Mouse (Mus musculus) frontal cortex, postnatal 36 days (tissue): ENCODE data around the gene L3mbtl4.
"Not testable (repeated sequence)": the region's sequence is repeated elsewhere in the genome, so short reads cannot be mapped to it uniquely, and the experiment has no call there.

Experiments
- DNase-seq, 2 experiments: peaks; one replicate each; pipeline ENCODE4 v3.0.0; 2022; ENCODE audit warnings: low spot score in 2 of 2

The L3mbtl4 gene

DNA sequence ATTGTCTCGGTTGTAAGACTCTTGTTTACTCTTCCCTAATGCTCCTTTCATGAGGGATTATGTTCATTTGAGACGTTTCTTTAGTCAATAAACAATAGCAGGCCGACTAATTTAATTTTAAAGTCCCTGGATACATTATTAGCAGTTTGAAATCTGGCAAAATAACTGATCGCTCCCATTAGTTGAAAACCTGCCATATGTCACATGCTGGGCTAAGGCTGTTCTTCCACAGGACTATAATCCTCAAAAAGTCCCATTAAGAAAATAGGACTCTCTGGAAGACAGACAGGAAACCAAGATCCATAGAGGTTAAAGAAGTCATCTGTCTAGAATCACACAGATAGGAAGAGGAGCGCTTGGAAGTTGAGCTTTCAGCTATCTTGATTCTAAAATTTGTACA, 114.9 kb downstream of the L3mbtl4 start:
- DNase-seq: no peak

DNA sequence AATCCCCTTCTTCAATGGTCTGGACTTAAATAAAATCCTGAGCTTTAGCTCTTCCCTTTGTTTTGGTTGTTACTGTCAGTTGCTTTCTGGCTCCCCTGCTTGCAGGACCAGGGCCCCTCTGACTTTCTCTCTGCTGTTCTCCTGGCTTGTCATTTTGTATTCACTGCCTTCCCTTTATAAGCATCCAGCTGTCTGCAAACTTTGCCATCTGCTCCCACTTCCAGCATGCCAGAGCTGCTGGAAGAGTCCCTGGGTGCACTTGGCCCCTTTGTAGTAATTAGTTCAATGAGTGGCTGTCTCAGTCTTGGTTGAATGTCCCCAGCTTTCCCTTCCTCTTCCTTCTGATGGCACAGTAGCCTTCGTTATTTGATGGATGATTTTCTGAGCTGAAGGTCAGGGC, 132.4 kb downstream of the L3mbtl4 start:
- peak in 1 of 2 experiments; percentile 22 for DNase-seq

DNA sequence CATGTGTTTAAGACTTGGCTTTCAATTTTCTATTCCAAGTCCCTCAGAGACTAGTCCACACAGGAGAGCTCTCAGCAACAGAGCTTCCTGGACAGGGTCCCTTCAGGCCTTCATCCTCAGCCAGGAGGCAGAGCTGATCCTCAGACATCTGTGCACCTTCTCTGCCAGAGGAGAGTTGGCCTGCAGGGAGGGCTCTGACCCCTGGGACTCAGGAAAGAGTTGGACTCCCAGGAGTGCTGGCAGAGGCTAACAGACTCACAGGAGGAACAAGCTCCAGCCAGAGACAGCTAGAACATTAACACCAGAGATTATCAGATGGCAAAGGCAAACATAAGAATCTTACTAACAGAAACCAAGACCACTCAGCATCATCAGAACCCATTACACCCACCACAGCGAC, 133.5 kb downstream of the L3mbtl4 start:
- DNase-seq: not testable (repeated sequence)

GRCm38 (mm10) chr17:68422663-68423498, 149.3 kb downstream of the L3mbtl4 start:
- DNase-seq: peak in 1 of 2 experiments; percentile 9

GRCm38 (mm10) chr17:68433576-68433975, 160.0 kb downstream of the L3mbtl4 start:
- DNase-seq: no peak

GRCm38 (mm10) chr17:68450921-68451320, 177.3 kb downstream of the L3mbtl4 start:
- DNase-seq: no peak

- no peak for DNase-seq
Measured at GRCm38 (mm10) chr17:68461471-68461870, 187.9 kb downstream of the L3mbtl4 start.

- no peak for DNase-seq
Measured at GRCm38 (mm10) chr17:68467311-68467710, 193.7 kb downstream of the L3mbtl4 start.

DNA sequence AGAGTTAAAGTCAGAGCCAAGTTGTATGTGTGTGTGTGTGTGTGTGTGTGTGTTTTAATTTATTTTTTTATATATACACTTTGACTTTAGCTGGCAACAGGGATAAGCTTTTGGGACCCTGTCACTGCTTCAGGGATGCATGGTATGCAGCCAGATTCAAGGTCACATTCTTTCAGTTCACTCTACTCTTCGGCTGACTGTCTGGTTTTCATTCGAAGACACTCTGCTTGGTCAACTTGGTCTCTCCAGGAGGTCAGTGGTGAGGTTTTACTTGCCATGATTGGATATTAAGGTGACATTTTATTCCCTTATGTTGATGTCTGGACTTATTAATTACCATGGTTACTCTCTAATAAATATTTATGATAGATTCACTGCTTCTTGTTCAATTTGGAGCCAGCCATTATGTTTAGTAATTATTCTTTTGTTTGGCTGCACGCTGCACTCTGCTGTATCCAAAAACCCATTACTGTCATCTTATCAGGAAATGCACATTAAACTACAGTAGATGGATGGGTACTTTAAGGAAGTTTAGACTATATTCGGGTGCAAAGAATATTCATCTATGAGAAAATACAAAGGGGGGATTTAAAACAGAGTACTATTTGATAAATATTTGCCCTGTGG, 216.6 kb downstream of the L3mbtl4 start:
- DNase-seq: no peak

- peak; percentile 28 to 64 for DNase-seq
Measured at GRCm38 (mm10) chr17:68492231-68492630, 218.6 kb downstream of the L3mbtl4 start.

GRCm38 (mm10) chr17:68502998-68503397, 229.4 kb downstream of the L3mbtl4 start:
- DNase-seq: not testable (repeated sequence)

- DNase-seq: no peak
Measured at GRCm38 (mm10) chr17:68559698-68560097, 286.1 kb downstream of the L3mbtl4 start.

GRCm38 (mm10) chr17:68560264-68560663, 286.7 kb downstream of the L3mbtl4 start:
- DNase-seq: no peak

DNA sequence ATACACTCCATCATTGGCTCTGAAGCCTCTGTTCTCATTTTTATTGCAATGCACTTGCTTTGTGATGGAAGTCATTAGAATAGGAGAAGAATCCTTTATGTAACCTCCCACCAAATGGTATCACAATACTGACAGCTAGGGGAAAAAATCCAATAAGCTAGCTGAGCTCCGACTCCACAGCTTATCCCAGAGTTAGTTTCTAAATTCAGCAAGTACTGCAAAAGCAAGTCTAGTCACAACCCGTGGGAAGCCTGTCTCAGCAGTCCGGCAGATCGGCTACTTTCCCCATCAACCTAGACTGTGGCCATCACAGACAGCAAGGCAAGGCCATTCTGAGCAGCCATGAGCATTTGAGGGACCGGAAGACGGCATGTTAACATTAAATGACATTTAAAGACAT, 298.2 kb downstream of the L3mbtl4 start:
- DNase-seq: peak; percentile 14 to 15

DNA sequence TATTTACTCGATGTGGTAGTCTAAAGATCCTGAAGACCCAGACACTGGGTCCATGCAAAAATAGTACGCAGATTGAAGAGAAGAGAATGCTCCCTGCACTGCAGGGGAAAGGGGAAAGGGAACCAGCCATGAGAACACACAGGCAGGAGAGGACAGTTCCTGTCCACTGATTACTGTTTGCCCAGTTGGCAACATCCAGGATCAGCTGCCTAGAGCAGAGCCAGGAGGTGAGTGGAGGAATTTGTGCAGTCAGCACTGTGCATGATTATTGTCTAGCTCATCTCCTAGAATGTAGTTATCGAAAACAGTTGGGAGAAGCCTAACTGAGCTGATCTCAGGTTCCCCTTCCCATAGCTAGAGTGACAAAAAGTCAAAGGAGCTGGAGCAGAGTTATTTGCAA, 311.6 kb downstream of the L3mbtl4 start:
- DNase-seq: no peak

- no peak for DNase-seq
Measured at GRCm38 (mm10) chr17:68591619-68592018, 318.0 kb downstream of the L3mbtl4 start.

GRCm38 (mm10) chr17:68602744-68603143, 329.1 kb downstream of the L3mbtl4 start:
- peak in 1 of 2 experiments; percentile 7 for DNase-seq

DNA sequence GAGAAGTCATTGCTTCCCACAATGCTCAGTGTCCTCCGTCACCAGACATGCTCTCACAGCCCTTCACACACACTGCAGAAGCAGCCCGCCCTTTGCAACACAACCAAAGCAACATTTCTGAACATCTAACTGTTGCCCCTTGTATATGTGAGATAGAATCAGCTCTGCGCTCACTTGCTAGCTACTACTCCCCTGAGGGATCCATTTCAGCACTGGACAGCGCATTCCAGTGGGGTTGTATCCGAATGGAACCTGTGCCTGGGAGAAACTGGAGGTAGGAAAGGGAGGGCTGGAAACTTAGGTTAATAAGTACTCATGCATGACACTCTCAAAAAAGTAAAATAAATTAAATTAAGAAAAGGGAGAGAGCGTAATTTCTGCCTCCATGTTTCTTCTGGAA, 334.1 kb downstream of the L3mbtl4 start:
- no peak for DNase-seq

DNA sequence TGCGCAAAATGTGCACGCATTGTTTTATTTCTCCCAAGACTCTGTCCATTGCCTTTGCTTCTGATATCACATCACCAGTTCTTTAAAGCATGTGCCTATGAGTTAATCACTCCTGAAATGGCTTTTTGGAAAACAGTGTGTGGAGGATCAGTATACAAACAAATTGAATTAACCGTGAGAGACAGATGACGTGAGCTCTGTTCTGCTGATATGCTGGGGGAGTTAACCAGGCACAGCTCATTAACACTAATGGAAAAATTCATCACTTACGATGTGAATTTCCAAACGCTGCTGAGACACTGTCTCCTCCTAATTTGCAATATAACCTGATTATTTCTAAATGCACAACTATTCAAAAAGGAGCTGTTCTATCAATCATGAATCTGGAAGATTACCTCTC, 337.6 kb downstream of the L3mbtl4 start:
- DNase-seq: no peak

- peak; percentile 13 to 41 for DNase-seq
Measured at GRCm38 (mm10) chr17:68625281-68625680, 351.7 kb downstream of the L3mbtl4 start.

GRCm38 (mm10) chr17:68629631-68630426, 356.2 kb downstream of the L3mbtl4 start:
- no peak for DNase-seq

DNA sequence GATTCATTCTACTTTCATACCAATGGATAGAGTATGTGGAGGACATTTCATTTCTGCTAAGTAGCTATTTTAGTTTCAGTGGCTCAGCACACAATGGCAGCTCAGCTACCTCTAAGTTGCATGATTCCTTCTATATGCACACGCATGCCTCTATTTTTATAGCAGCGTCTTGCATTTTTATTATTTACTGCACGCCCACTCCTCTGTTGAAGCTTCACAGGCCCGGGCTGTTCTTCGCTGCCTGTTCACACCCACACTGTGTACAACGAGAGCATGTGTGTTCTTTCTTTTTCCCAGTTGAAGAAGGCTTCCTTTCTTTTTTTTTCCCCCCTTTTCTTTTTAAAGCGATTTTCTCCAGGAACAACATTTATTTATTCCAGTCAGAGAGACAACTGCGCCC, 357.8 kb downstream of the L3mbtl4 start:
- peak; percentile 22 to 39 for DNase-seq
